Mouse (Mus musculus): ENCODE data around the gene Mcub. TPM values are rescaled to one million over a fixed set of nuclear protein-coding genes. Genes with fewer than 3 reads are reported as not detected.

Gene Mcub
- polyA plus RNA-seq, 1 experiment, result 3.0 TPM

DNA sequence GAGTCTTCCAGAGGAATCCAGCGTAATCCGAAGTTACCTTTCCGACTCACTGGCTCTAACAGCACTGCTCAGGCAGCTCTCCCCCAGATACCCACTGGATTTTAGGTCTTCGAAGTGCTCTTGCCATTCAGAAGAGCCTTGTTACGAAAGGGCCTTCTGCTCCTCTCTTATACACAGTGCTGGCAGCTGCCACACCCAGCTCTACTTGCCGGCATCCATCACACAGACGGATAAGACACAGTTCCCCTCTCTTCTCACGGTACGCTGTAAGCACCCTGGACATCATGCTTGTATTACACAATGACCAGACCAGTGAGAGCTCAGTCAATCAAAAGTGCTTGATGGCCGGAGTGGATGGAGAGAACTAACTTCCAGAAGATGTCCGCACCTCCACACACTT is 11.8 kb upstream of the Mcub start:
- DNase-seq (ENCODE audit: low read depth), result no peak
- TF ChIP-seq CTCF (IDR thresholded peaks at IDR 0.05; ENCODE audit: borderline replicate concordance, extremely low read depth, insufficient read depth, insufficient read length) (no peak), POLR2A (IDR thresholded peaks at IDR 0.05; ENCODE audit: borderline replicate concordance, extremely low read depth, insufficient read depth, insufficient read length, poor library complexity, severe bottlenecking) (no peak)

DNA sequence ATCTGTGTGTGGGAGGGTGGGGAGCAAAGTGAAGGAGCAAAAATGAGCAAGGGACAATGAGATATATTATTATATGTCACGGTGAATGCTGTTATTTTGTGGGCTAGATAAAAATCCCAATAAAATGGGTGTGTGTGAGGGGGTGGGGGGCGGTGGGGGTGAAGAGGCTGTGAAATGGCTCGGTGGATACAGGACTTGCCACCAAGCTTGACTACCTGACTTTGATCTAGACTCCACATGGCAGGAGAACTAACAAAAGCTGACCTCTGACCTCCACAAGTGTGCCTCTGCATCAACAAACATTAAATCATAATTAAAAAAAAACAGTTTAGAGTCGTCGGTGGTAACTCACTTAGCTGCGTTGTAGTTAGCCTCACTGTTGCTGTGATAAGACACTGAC is 9.5 kb upstream of the Mcub start:
- DNase-seq (ENCODE audit: low read depth), result no peak
- no peak for TF ChIP-seq POLR2A (IDR thresholded peaks at IDR 0.05; ENCODE audit: borderline replicate concordance, extremely low read depth, insufficient read depth, insufficient read length, poor library complexity, severe bottlenecking)

GRCm38 (mm10) chr3:129978716-129979115 is 8.7 kb upstream of the Mcub start:
- TF ChIP-seq CTCF (IDR thresholded peaks at IDR 0.05; ENCODE audit: borderline replicate concordance, extremely low read depth, insufficient read depth, insufficient read length), result no peak
- TF ChIP-seq POLR2A (IDR thresholded peaks at IDR 0.05; ENCODE audit: borderline replicate concordance, extremely low read depth, insufficient read depth, insufficient read length, poor library complexity, severe bottlenecking), result no peak
- no peak for DNase-seq (ENCODE audit: low read depth)

GRCm38 (mm10) chr3:129976317-129976716 is 6.3 kb upstream of the Mcub start:
- no peak for TF ChIP-seq POLR2A (IDR thresholded peaks at IDR 0.05; ENCODE audit: borderline replicate concordance, extremely low read depth, insufficient read depth, insufficient read length, poor library complexity, severe bottlenecking)
- no peak for TF ChIP-seq CTCF (IDR thresholded peaks at IDR 0.05; ENCODE audit: borderline replicate concordance, extremely low read depth, insufficient read depth, insufficient read length)
- DNase-seq (ENCODE audit: low read depth), result no peak

DNA sequence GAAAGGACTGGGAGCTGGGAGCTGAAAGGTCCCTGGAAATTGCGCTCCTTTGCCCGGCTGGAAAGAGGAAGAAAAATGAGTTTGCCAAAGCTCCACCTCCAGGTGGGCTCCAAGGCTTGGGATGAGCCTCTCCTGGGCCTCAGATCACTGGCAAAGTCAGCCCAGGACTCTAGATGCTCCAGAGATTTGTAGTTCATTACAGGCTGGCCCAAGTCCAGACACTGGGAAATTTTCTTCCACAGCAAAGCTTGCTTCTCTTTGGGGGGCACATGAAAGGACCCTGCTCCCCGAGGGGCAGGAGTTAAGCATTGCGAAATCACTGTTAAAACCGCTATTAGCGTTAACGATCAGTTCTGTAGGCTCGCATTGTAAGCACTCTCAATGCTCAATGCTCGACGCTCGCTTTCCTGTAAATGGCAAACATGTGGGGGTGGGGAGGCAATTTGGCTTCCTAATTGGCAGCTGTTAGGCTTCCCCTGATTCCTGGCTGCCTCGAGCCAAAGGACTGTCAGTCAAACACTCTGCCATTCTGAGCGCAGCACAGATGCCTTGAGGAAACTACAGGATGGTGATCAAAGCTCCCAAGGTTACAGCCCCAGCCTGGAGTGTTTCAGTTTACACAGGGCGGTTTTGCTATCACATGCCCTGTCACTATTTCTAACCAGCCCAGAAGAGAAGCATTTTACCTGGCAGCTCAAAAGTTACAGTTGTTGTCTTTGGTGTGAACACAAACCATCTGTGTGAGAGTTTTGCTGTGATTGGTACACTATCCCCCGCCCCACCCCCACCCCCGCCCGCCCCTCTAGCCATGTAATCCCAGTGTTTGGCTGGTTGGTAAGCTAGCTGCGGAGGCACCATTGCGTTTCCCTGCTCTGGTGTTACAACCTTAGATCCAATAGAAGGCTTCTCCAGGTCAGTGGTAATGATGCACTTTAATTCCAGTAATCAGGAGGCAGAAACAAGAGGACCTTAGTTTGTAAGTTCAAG is 816 bp upstream of the Mcub start:
- peak; percentile 98 for DNase-seq (ENCODE audit: low read depth)
- no peak for TF ChIP-seq POLR2A (IDR thresholded peaks at IDR 0.05; ENCODE audit: borderline replicate concordance, extremely low read depth, insufficient read depth, insufficient read length, poor library complexity, severe bottlenecking)
- TF ChIP-seq CTCF (IDR thresholded peaks at IDR 0.05; ENCODE audit: borderline replicate concordance, extremely low read depth, insufficient read depth, insufficient read length), result no peak

DNA sequence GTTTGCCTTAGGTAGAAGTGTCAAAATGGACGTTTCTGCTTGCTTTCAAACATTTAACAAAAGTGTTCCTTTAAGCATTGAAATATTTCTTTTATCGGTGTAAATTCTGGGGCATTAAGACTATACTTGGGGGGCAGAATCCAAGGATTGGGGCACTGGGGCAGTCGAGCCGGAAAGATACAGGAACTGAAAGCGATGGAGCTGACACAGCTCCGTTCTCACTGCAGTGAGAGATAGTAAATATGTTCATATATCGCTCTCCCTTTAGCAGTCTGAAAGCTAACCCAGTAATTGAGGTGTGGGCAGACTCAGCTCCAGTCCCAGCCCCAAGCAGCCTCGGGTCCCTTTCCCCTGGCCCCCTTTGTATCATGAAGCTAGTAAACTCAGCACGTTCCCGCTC is 975 bp downstream of the Mcub start:
- no peak for DNase-seq (ENCODE audit: low read depth)
- no peak for TF ChIP-seq POLR2A (IDR thresholded peaks at IDR 0.05; ENCODE audit: borderline replicate concordance, extremely low read depth, insufficient read depth, insufficient read length, poor library complexity, severe bottlenecking)
- no peak for TF ChIP-seq CTCF (IDR thresholded peaks at IDR 0.05; ENCODE audit: borderline replicate concordance, extremely low read depth, insufficient read depth, insufficient read length)

GRCm38 (mm10) chr3:129967874-129968273 is 2.1 kb downstream of the Mcub start:
- DNase-seq (ENCODE audit: low read depth), result no peak
- TF ChIP-seq CTCF (IDR thresholded peaks at IDR 0.05; ENCODE audit: borderline replicate concordance, extremely low read depth, insufficient read depth, insufficient read length) (no peak), POLR2A (IDR thresholded peaks at IDR 0.05; ENCODE audit: borderline replicate concordance, extremely low read depth, insufficient read depth, insufficient read length, poor library complexity, severe bottlenecking) (no peak)

DNA sequence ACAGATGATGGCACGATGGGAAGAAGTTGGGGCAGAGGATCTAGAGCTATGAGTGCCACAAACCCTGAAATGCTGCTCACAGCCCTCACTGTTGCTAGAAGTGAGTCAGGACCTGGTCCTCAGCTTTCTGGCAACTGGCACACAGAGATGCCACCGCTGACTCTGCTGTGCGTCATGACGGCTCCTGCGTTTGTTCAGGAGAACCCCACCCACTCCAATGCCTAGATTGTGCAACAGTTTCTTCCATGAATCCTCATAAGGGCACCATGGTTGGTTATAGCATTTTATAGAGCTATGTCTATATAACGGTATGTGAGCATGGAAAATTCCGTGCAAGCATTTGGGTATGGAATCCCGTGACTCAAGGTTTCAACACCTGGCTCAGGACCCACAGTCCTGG is 5.3 kb downstream of the Mcub start:
- no peak for DNase-seq (ENCODE audit: low read depth)
- TF ChIP-seq CTCF (IDR thresholded peaks at IDR 0.05; ENCODE audit: borderline replicate concordance, extremely low read depth, insufficient read depth, insufficient read length) (no peak), POLR2A (IDR thresholded peaks at IDR 0.05; ENCODE audit: borderline replicate concordance, extremely low read depth, insufficient read depth, insufficient read length, poor library complexity, severe bottlenecking) (no peak)

DNA sequence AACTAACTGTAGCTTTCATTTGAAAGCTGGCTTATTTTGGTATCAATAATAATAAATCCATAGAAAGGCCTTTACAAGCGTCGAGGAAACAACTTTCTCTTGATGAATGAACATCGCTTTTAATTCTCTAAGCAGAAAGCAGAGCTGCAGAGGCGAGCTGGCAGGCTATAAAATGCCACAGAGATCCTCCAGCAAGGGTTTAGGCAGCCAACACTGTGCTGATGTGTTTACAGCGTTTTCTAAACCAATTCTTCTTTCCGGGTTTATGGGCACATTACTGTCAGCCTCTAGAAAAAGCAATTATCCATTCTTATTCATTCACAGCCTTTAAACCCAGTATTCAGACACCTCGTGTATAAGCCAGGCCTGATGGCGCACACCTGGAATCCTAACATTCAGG is 7.5 kb downstream of the Mcub start:
- no peak for TF ChIP-seq CTCF (IDR thresholded peaks at IDR 0.05; ENCODE audit: borderline replicate concordance, extremely low read depth, insufficient read depth, insufficient read length)
- no peak for TF ChIP-seq POLR2A (IDR thresholded peaks at IDR 0.05; ENCODE audit: borderline replicate concordance, extremely low read depth, insufficient read depth, insufficient read length, poor library complexity, severe bottlenecking)
- DNase-seq (ENCODE audit: low read depth), result no peak

DNA sequence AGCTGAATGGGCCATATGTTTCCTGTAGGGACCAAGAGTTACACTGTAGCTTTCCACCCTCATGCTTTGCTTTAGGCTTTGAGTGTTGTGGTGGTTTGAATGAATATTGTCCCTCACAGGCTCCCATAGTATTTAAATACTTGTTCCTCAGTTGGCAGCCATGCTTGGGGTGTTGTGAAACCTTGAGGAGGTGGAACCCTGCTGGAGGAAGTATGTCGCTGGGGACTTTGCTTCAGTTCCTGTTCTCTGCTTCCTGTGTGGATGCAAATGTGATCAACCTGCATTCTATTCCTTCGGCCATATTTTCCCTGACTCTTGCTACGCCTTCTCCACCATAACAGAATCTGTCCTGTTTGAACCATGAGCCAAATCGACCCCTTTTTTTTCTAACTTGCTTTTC is 16.7 kb downstream of the Mcub start:
- TF ChIP-seq CTCF (IDR thresholded peaks at IDR 0.05; ENCODE audit: borderline replicate concordance, extremely low read depth, insufficient read depth, insufficient read length) (no peak), POLR2A (IDR thresholded peaks at IDR 0.05; ENCODE audit: borderline replicate concordance, extremely low read depth, insufficient read depth, insufficient read length, poor library complexity, severe bottlenecking) (no peak)
- no peak for DNase-seq (ENCODE audit: low read depth)

GRCm38 (mm10) chr3:129949158-129949773 is 20.7 kb downstream of the Mcub start:
- no peak for DNase-seq (ENCODE audit: low read depth)
- no peak for TF ChIP-seq CTCF (IDR thresholded peaks at IDR 0.05; ENCODE audit: borderline replicate concordance, extremely low read depth, insufficient read depth, insufficient read length)
- TF ChIP-seq POLR2A (IDR thresholded peaks at IDR 0.05; ENCODE audit: borderline replicate concordance, extremely low read depth, insufficient read depth, insufficient read length, poor library complexity, severe bottlenecking), result no peak

GRCm38 (mm10) chr3:129948359-129948758 is 21.6 kb downstream of the Mcub start:
- TF ChIP-seq POLR2A (IDR thresholded peaks at IDR 0.05; ENCODE audit: borderline replicate concordance, extremely low read depth, insufficient read depth, insufficient read length, poor library complexity, severe bottlenecking) (no peak), CTCF (IDR thresholded peaks at IDR 0.05; ENCODE audit: borderline replicate concordance, extremely low read depth, insufficient read depth, insufficient read length) (no peak)
- DNase-seq (ENCODE audit: low read depth), result no peak
